Mouse (Mus musculus): ENCODE results near the gene Zc3h4.

DNA sequence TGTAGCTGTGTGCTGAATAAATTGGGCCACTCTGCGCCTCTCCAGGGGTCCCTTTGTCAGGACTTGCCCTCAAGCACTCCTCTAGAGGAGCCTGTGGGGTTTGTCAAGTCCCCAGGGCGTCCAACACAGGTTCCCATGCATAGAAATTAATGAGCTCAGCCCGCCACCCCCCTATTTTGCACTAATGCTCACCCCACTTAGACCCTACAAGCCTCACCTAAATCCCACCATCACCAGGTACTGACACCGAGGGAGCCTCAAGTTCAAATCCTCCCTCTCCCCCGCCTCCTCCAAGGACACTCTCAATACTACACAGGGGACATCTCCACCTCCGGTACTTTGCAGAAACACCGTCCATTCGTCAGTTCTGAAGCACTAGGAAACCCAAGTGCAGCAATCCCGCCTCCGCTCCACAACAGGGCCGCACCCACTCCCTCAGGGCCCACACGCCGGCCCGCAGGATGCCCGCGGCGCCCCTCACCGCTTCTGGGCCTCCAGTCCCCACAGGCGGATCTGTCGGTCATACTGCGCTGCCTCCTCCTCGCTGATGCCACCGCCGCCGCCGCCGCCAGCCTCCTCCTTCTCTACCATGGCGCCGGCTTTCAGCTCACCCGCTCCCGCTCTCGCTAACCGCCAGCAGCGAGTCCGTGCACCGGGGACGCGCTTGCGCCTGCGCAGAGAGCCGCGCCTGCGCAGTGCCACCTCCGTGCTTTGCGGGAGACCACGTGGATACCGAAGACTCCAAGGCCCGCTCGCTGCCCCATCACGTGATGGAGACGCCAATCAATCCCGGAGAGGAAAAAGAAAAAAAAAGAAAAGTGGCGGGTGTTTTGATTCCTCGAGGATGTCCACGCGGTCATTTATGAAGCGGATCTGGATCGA lies 13.3 kb upstream of the Zc3h4 start, which contains the start of gene Sae1:
- peak; percentile 79 for TF ChIP-seq POLR2A (IDR thresholded peaks at IDR 0.05; ENCODE audit: borderline replicate concordance, control insufficient read depth, low read depth, low read length)
- TF ChIP-seq CTCF (IDR thresholded peaks at IDR 0.05; ENCODE audit: control insufficient read depth, insufficient read depth, low read length), result no peak
